Mouse (Mus musculus) layer of hippocampus, adult 9-11 months (tissue): Measurements from ENCODE around the gene Olfr648.

Experiments used
- DNase-seq: peaks from one replicate; pipeline ENCODE4 v3.0.0; 2022

The Olfr648 gene

GRCm38 (mm10) chr7:104183292-104183691, at the start of gene Olfr648:
TSS of gene Olfr648 (minus strand) at chr7:104183392.
- DNase-seq: no peak

- DNase-seq: no peak
These were observed 48.0 kb upstream of the Olfr648 start for GRCm38 (mm10) chr7:104231203-104231602.

GRCm38 (mm10) chr7:104218701-104219569, 35.7 kb upstream of the Olfr648 start, which contains the start of gene Trim6:
TSS of gene Trim6 (plus strand) at chr7:104218793.
- DNase-seq: no peak

- no peak for DNase-seq
These were observed 34.7 kb upstream of the Olfr648 start for GRCm38 (mm10) chr7:104217881-104218280.

- DNase-seq: no peak
These were observed 32.9 kb upstream of the Olfr648 start for GRCm38 (mm10) chr7:104216011-104216535.

- no peak for DNase-seq
These were observed 23.0 kb upstream of the Olfr648 start for GRCm38 (mm10) chr7:104206197-104206596.

- peak; percentile 14 for DNase-seq
These were observed 16.6 kb upstream of the Olfr648 start for GRCm38 (mm10) chr7:104199822-104200221.

GRCm38 (mm10) chr7:104195885-104196284, 12.7 kb upstream of the Olfr648 start, which contains the start of gene Olfr649:
TSS of gene Olfr649 (minus strand) at chr7:104195985.
- DNase-seq: no peak

GRCm38 (mm10) chr7:104191275-104191674, 8.1 kb upstream of the Olfr648 start:
- no peak for DNase-seq

GRCm38 (mm10) chr7:104179074-104179473, 4.1 kb downstream of the Olfr648 start:
- no peak for DNase-seq

- no peak for DNase-seq
These were observed 4.7 kb downstream of the Olfr648 start for GRCm38 (mm10) chr7:104178422-104179054.

- DNase-seq: no peak
These were observed 8.1 kb downstream of the Olfr648 start for GRCm38 (mm10) chr7:104175085-104175484.

GRCm38 (mm10) chr7:104169634-104170204, 13.5 kb downstream of the Olfr648 start:
- no peak for DNase-seq

GRCm38 (mm10) chr7:104167105-104167504, 16.1 kb downstream of the Olfr648 start:
- DNase-seq: no peak

GRCm38 (mm10) chr7:104150456-104150855, 32.7 kb downstream of the Olfr648 start, which contains the start of gene Ubqlnl:
TSS of gene Ubqlnl (minus strand) at chr7:104150556.
- no peak for DNase-seq

- no peak for DNase-seq
These were observed 40.0 kb downstream of the Olfr648 start, which contains the start of gene Ubqln3 for GRCm38 (mm10) chr7:104143179-104143578. TSS of gene Ubqln3 (minus strand) at chr7:104143279.

GRCm38 (mm10) chr7:104137305-104137704, 45.9 kb downstream of the Olfr648 start, which contains the start of gene Olfr643:
TSS of gene Olfr643 (minus strand) at chr7:104137405.
- DNase-seq: no peak

GRCm38 (mm10) chr7:104129726-104130125, 53.5 kb downstream of the Olfr648 start, which contains the start of gene Ubqln5:
TSS of gene Ubqln5 (minus strand) at chr7:104129826.
- DNase-seq: no peak
